Mouse (Mus musculus): Measurements from ENCODE around the gene Clock.

DNA sequence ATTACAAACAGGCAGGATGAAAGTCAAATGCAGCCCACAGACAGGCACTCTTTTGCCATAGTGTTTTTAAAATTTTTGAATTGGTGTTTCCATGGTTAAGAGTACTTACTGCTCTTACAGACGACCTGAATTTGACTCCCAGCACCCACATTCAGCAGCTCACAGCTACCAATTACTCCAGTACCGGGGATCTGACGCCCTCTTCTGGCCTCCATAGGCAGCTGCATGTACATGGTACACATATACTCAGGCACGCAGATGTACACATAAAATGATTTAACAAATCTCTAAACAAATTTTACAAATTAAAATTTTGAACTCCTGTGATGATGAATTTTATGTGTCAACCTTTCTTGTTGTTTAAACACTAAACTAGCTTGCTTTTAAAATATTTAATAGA, 134.1 kb downstream of the Clock start:
- TF ChIP-seq POLR2A (IDR thresholded peaks at IDR 0.05; ENCODE audit: borderline replicate concordance, control insufficient read depth, low read depth, low read length) = no peak
- TF ChIP-seq CTCF (IDR thresholded peaks at IDR 0.05; ENCODE audit: control insufficient read depth, insufficient read depth, low read length) = no peak
